Mouse (Mus musculus): ENCODE measurements around the gene Adora2b. TPM values are rescaled to one million over a fixed set of nuclear protein-coding genes. Genes with fewer than 3 reads are reported as not detected.

Gene Adora2b
- polyA plus RNA-seq, 1 experiment from 2014 or later, result 3.4 TPM

DNA sequence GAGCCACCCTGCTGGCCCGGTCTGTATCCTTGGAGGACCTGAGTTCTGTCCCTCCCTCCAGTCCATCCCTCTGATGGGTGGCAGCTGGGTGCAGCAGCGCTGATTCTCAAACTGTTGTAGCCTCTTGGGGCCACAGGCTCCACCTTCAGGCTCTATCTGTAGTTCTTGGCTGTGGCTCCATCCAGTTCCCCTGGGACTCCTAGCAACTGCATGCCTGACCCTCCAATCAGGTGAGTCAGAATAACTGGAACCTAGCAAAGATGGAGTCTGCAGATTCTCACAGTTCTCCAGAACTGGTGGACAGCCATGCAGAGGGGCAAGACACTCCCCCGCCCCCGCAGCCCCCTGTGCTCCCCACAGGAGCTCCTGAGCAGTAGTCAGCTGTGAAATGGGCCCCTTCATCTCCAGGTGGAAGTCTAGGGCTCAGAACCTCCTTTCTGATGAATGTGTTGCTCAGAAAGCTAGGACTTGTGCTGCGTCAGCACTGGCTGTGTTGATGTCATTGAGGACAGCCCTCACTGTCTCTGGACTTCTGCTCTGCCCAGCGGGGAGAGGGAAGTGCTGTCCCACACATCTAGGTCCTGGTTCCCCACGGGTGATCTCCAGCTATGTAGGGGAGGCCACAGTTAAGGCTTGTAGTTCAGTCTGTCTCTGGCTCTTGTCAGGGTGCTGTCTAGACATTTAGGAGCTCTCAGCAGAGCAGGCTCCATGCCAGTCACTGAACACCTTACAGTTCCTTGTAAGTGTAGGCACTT lies 27.9 kb upstream of the Adora2b start:
- H3K36me3 ChIP-seq (ENCODE audit: control insufficient read depth, insufficient read depth, low read length), result no peaks in the 10 kb centered on the region
- H3K27me3 ChIP-seq (ENCODE audit: control insufficient read depth, insufficient read depth, low read length), result no peaks in the 10 kb centered on the region
- ATAC-seq (ENCODE audit: low FRiP score) (no peak), DNase-seq (ENCODE audit: low spot score, missing footprints) (no peak)
- H3K4me1 ChIP-seq (ENCODE audit: control insufficient read depth, insufficient read depth, low read length), result no peaks in the 10 kb centered on the region
- H3K4me2 ChIP-seq, result no peak overlapping the region
- H3K27ac ChIP-seq (ENCODE audit: low read depth, low read length), result no peak overlapping the region
- no peaks in the 10 kb centered on the region for H3K9me3 ChIP-seq (ENCODE audit: control insufficient read depth, low read length)
- H3K9ac ChIP-seq (ENCODE audit: low read length), result no peak overlapping the region
- no peak overlapping the region for H3K4me3 ChIP-seq (ENCODE audit: low read depth, low read length)
- WGBS, result 81% methylated on average over 7 of the region's 7 CpGs

DNA sequence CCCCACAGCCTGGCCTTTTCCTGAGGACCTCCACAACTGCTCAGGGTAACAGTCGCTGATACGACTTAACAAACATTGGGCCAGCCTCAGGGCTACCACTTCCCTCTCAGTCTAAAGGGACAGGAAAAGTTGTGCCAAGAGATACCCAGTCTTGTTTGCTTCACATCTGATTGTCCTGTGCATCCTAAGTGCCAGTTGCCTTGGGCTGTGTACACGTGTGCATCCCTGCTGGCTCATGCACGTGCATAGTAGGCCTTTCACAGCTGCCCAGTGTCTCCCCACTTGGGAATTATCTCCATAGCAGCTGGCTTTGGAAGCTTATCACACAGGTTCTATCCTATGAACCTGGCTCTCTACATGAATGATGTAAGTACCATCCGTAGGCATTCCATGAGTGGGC lies 25.4 kb upstream of the Adora2b start:
- H3K4me2 ChIP-seq, result no peak overlapping the region
- WGBS, result 91% methylated on average over 5 of the region's 5 CpGs

DNA sequence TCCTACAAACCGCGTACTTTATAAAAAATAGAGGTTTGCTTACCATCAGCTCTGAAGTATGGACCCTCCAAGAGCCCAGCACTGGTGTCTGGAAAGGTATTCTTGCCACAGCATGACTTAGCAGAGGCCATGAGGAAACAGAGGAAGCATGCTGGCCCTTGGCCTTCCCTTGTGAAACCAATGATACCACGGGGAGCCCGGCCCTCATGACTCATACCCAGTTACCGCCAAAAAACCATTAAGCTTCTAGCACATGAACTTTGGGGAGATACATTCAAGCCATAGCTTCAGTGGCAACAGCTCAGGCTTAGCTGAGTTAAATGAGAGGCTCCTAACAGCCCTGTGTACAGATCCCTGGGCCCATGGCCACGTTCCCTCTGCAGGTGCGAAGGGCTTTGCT lies 24.8 kb upstream of the Adora2b start:
- no peak overlapping the region for H3K4me3 ChIP-seq (ENCODE audit: low read depth, low read length)
- no peak overlapping the region for H3K4me2 ChIP-seq
- ATAC-seq (ENCODE audit: low FRiP score), result no peak
- no peak overlapping the region for H3K27ac ChIP-seq (ENCODE audit: low read depth, low read length)
- H3K9ac ChIP-seq (ENCODE audit: low read length), result no peak overlapping the region
- no peaks in the 10 kb centered on the region for H3K9me3 ChIP-seq (ENCODE audit: control insufficient read depth, low read length)
- 97% methylated on average over 7 of the region's 7 CpGs for WGBS
- no peaks in the 10 kb centered on the region for H3K36me3 ChIP-seq (ENCODE audit: control insufficient read depth, insufficient read depth, low read length)
- DNase-seq (ENCODE audit: low spot score, missing footprints), result no peak
- no peaks in the 10 kb centered on the region for H3K4me1 ChIP-seq (ENCODE audit: control insufficient read depth, insufficient read depth, low read length)
- H3K27me3 ChIP-seq (ENCODE audit: control insufficient read depth, insufficient read depth, low read length), result no peaks in the 10 kb centered on the region

More for the DNA sequence above, 25.4 kb upstream of the Adora2b start:
- Histone ChIP-seq H3K4me3 (ENCODE audit: low read depth, low read length) (no peak overlapping the region), H3K9ac (ENCODE audit: low read length) (no peak overlapping the region), H3K27ac (ENCODE audit: low read depth, low read length) (no peak overlapping the region), H3K36me3 (ENCODE audit: control insufficient read depth, insufficient read depth, low read length) (no peaks in the 10 kb centered on the region), H3K27me3 (ENCODE audit: control insufficient read depth, insufficient read depth, low read length) (no peaks in the 10 kb centered on the region), H3K9me3 (ENCODE audit: control insufficient read depth, low read length) (no peaks in the 10 kb centered on the region), H3K4me1 (ENCODE audit: control insufficient read depth, insufficient read depth, low read length) (no peaks in the 10 kb centered on the region)
- DNase-seq (ENCODE audit: low spot score, missing footprints), result no peak
- ATAC-seq (ENCODE audit: low FRiP score), result no peak

DNA sequence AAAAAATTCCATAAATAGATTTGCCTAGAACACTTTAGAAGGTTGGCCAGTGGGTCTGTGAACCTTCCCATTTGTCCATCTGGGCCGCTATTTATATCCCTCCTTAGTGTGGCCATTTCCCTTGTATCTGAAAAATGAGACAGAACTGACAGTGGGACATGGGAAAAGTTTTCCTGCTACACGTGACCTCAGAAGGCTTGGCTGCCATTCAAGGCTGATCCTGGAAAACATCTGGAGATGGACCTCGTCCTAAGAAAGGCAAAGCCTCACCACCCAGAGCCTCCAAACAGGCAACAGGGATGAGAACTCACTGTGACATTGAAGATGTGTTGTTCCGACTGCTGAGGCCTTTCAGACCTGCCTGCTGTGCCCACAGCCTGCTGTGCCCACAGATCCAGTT lies 24.0 kb upstream of the Adora2b start:
- Histone ChIP-seq H3K4me3 (ENCODE audit: low read depth, low read length) (no peak overlapping the region), H3K4me1 (ENCODE audit: control insufficient read depth, insufficient read depth, low read length) (no peaks in the 10 kb centered on the region), H3K9ac (ENCODE audit: low read length) (no peak overlapping the region), H3K27me3 (ENCODE audit: control insufficient read depth, insufficient read depth, low read length) (no peaks in the 10 kb centered on the region), H3K4me2 (no peak overlapping the region), H3K27ac (ENCODE audit: low read depth, low read length) (no peak overlapping the region), H3K9me3 (ENCODE audit: control insufficient read depth, low read length) (no peaks in the 10 kb centered on the region), H3K36me3 (ENCODE audit: control insufficient read depth, insufficient read depth, low read length) (no peaks in the 10 kb centered on the region)
- DNase-seq (ENCODE audit: low spot score, missing footprints) (no peak), ATAC-seq (ENCODE audit: low FRiP score) (no peak)
- 76% methylated on average over 4 of the region's 4 CpGs for WGBS

DNA sequence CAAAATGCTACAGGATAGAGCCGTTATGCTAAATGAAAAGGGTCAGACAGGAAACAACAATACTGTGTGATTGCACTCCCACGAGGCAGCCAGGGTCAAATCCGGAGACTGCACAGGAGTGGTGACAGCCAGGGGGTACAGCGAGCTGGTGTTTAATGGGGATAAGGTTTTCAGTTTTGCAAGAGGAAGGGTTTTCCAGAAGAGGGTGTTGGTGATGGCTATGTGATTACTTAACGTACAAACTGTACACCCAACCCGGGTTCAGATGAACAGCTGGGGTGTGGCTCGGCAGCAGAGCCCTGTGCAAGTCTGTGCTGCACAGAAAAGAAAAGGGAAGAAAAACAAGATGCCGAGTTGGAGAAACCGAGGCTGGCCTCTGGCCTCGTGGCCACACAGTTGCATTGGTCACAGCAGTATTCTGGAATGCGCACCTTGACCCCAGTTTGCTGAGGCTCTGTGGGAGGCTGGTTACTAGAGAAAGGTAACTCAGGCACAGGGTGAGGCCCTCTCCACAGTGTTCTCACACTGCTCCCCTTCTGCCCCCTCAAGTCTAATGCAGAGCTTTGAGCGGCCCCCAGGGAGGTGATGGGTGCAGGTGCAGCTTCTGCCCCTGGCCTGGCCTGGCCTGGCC lies 8.0 kb upstream of the Adora2b start:
- 83% methylated on average over 12 of the region's 12 CpGs for WGBS
- DNase-seq (ENCODE audit: low spot score, missing footprints) (no peak), ATAC-seq (ENCODE audit: low FRiP score) (no peak)
- Histone ChIP-seq H3K4me3 (ENCODE audit: low read depth, low read length) (no peak overlapping the region), H3K4me1 (ENCODE audit: control insufficient read depth, insufficient read depth, low read length) (no peaks in the 10 kb centered on the region), H3K9me3 (ENCODE audit: control insufficient read depth, low read length) (no peaks in the 10 kb centered on the region), H3K27me3 (ENCODE audit: control insufficient read depth, insufficient read depth, low read length) (no peaks in the 10 kb centered on the region), H3K4me2 (no peak overlapping the region), H3K36me3 (ENCODE audit: control insufficient read depth, insufficient read depth, low read length) (no peaks in the 10 kb centered on the region), H3K9ac (ENCODE audit: low read length) (no peak overlapping the region), H3K27ac (ENCODE audit: low read depth, low read length) (no peak overlapping the region)

DNA sequence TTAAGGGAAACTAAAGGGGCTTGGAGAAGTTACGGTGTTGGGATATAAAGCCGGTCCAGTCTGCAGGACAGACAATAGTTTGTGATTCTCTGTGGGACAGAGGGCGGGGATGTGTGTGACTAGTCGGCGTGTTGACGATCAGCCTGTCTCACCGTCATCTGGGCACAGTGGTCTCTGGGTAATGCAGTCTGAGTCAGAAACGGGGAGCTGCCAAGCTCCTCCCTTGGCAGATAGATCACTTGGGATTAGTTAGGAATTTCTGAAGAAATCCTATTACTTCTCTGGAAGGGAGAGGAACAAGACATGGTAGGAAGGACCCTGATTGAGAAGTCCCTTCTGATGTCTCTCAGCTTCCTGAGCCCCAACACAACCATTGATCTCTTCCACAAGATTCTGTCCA lies 4.9 kb upstream of the Adora2b start:
- H3K4me2 ChIP-seq, result no peak overlapping the region
- no peaks in the 10 kb centered on the region for H3K9me3 ChIP-seq (ENCODE audit: control insufficient read depth, low read length)
- WGBS, result 92% methylated on average over 8 of the region's 8 CpGs
- no peak overlapping the region for H3K4me3 ChIP-seq (ENCODE audit: low read depth, low read length)
- no peak overlapping the region for H3K27ac ChIP-seq (ENCODE audit: low read depth, low read length)
- H3K36me3 ChIP-seq (ENCODE audit: control insufficient read depth, insufficient read depth, low read length), result no peaks in the 10 kb centered on the region
- peaks cover 7% of the 10 kb centered on the region for H3K27me3 ChIP-seq (ENCODE audit: control insufficient read depth, insufficient read depth, low read length)
- H3K4me1 ChIP-seq (ENCODE audit: control insufficient read depth, insufficient read depth, low read length), result peaks cover 3% of the 10 kb centered on the region; the same call in 1 of the 2 replicates
- ATAC-seq (ENCODE audit: low FRiP score) (no peak), DNase-seq (ENCODE audit: low spot score, missing footprints) (peak; percentile 75)
- no peak overlapping the region for H3K9ac ChIP-seq (ENCODE audit: low read length)

DNA sequence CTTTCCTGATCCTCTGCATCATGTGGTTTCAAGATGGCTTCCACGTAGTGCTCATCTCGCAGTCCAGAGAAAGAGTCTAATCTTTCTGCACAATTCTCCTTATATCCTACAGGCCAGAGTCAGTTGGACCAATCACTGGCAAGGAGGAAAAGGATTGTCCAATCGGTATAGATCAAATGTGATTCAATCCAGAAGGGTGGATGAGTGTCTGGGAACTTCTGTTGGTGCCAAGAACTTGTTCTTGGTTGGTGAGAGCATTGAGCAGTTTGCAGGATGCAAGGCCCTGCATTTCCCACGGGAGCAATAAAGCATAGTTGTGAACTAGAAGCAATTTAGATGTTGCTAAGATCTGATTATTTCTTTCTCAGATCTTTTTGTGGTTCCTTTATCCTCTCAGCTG lies 4.3 kb upstream of the Adora2b start:
- no peak overlapping the region for H3K9ac ChIP-seq (ENCODE audit: low read length)
- H3K4me3 ChIP-seq (ENCODE audit: low read depth, low read length), result no peak overlapping the region
- WGBS, result 92% methylated on average over 4 of the region's 4 CpGs
- no peaks in the 10 kb centered on the region for H3K36me3 ChIP-seq (ENCODE audit: control insufficient read depth, insufficient read depth, low read length)
- H3K27ac ChIP-seq (ENCODE audit: low read depth, low read length), result no peak overlapping the region
- no peak for ATAC-seq (ENCODE audit: low FRiP score)
- peaks cover 5% of the 10 kb centered on the region; the same call in 1 of the 2 replicates for H3K4me1 ChIP-seq (ENCODE audit: control insufficient read depth, insufficient read depth, low read length)
- peak; percentile 69 for DNase-seq (ENCODE audit: low spot score, missing footprints)
- no peak overlapping the region for H3K4me2 ChIP-seq
- H3K27me3 ChIP-seq (ENCODE audit: control insufficient read depth, insufficient read depth, low read length), result peaks cover 9% of the 10 kb centered on the region
- H3K9me3 ChIP-seq (ENCODE audit: control insufficient read depth, low read length), result no peaks in the 10 kb centered on the region

DNA sequence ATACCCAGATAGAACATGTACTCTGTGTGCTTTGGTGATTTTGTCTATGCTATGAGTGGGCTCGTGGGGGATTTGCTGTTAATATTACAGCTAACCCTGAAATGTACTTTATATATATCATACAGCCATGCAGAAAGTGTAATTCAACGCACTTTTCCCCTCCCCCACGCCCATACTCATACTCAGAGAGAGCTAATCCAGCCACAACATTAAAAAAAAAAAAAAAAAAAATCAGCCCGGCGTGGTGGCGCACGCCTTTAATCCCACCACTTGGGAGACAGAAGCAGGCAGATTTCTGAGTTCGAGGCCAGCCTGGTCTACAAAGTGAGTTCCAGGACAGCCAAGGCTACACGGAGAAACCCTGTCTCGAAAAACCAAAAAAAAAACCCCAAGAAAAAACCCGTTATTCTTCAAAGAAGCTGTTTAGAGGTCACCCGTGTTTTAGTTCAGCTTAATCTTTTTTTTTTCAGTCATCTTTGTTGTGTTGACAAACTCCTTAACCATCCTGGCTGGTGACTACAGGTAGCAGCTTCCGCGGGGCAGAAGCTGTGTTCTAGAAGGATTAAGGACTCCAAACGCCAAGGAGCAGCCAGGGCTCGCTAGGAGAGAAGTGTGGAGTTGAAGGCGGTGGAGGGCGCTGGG lies 904 bp upstream of the Adora2b start:
- Histone ChIP-seq H3K27me3 (ENCODE audit: control insufficient read depth, insufficient read depth, low read length) (peaks cover 27% of the 10 kb centered on the region), H3K36me3 (ENCODE audit: control insufficient read depth, insufficient read depth, low read length) (no peaks in the 10 kb centered on the region), H3K9me3 (ENCODE audit: control insufficient read depth, low read length) (no peaks in the 10 kb centered on the region), H3K4me1 (ENCODE audit: control insufficient read depth, insufficient read depth, low read length) (peaks cover 6% of the 10 kb centered on the region; the same call in 1 of the 2 replicates), H3K9ac (ENCODE audit: low read length) (peak overlapping the region; percentile 37), H3K4me3 (ENCODE audit: low read depth, low read length) (peak overlapping the region; percentile 45), H3K27ac (ENCODE audit: low read depth, low read length) (no peak overlapping the region), H3K4me2 (peak overlapping the region; percentile 99)
- ATAC-seq (ENCODE audit: low FRiP score) (no peak), DNase-seq (ENCODE audit: low spot score, missing footprints) (no peak)
- 43% methylated on average over 18 of the region's 18 CpGs for WGBS

Measured in midbrain, embryonic 11.5 days (tissue).